Mouse (Mus musculus) neural tube, embryonic 14.5 days (tissue): ENCODE results near the gene Csnk1g2. TPM values are rescaled to one million over a fixed set of nuclear protein-coding genes. Genes with fewer than 3 reads are reported as not detected.

ENCODE experiments used
- ATAC-seq: fragments of 200-750 bp; cut with Nextera tagmentation; 2 replicates; pipeline ENCODE4 v1.8.0; 2017; ENCODE audit warnings: low read depth, mild to moderate bottlenecking, moderate TSS enrichment, moderate library complexity
- H3K27ac ChIP-seq: fragments of 300-500 bp; sonication (generic); 2 replicates; pipeline ENCODE4 v1.5.1; 2014; ENCODE audit warnings: low read depth, mild to moderate bottlenecking, control low read depth, low read length, moderate library complexity, mixed read lengths
- H3K27me3 ChIP-seq: fragments of 300-500 bp; sonication (generic); 2 replicates; pipeline ENCODE4 v1.6.1; 2014; ENCODE audit warnings: low read length; ENCODE audit not compliant: control insufficient read depth, insufficient read depth
- H3K36me3 ChIP-seq: fragments of 300-500 bp; sonication (generic); 2 replicates; pipeline ENCODE4 v1.6.1; 2014; ENCODE audit warnings: low read length, mixed read lengths; ENCODE audit not compliant: control insufficient read depth, insufficient read depth
- H3K4me1 ChIP-seq: fragments of 300-500 bp; sonication (generic); 2 replicates; pipeline ENCODE4 v1.6.1; 2014; ENCODE audit warnings: low read length; ENCODE audit not compliant: control insufficient read depth, insufficient read depth
- H3K4me2 ChIP-seq: fragments of 300-500 bp; sonication (generic); 2 replicates; pipeline ENCODE4 v1.6.1; 2014; ENCODE audit warnings: mild to moderate bottlenecking, low read depth, low read length, control low read depth
- H3K4me3 ChIP-seq: fragments of 300-500 bp; sonication (generic); 2 replicates; pipeline ENCODE4 v1.5.1; 2014; ENCODE audit warnings: low read depth, low read length, control low read depth, mixed read lengths
- H3K9ac ChIP-seq: fragments of 300-500 bp; sonication (generic); replicated peaks from 2 replicates; pipeline ENCODE4 v1.6.1; 2014; ENCODE audit warnings: low read depth, mild to moderate bottlenecking, control low read depth, low read length, mixed read lengths
- H3K9me3 ChIP-seq: fragments of 300-500 bp; sonication (generic); 2 replicates; pipeline ENCODE4 v1.6.1; 2016; ENCODE audit warnings: low read length; ENCODE audit not compliant: control insufficient read depth
- WGBS: fragments of 180-500 bp; shearing (Covaris S2); extraction: QIAGEN DNeasy Blood & Tissue Kit; methylation state at CpG from one replicate; pipeline ENCODE4 v1.1.7; 2014; 5-methylcytosine and 5-hydroxymethylcytosine counted together
- polyA plus RNA-seq: library from polyadenylated mRNA; unstranded; fragments of >200 nt; fragmentation: Nextera tagmentation; extraction: Ambion mirVana; gene quantifications from 2 replicates; pipeline ENCODE4 v1.2.1, GENCODE M21; 2014

Csnk1g2 gene
- polyA plus RNA-seq, 1 experiment from 2014 or later: 50.3 TPM

DNA sequence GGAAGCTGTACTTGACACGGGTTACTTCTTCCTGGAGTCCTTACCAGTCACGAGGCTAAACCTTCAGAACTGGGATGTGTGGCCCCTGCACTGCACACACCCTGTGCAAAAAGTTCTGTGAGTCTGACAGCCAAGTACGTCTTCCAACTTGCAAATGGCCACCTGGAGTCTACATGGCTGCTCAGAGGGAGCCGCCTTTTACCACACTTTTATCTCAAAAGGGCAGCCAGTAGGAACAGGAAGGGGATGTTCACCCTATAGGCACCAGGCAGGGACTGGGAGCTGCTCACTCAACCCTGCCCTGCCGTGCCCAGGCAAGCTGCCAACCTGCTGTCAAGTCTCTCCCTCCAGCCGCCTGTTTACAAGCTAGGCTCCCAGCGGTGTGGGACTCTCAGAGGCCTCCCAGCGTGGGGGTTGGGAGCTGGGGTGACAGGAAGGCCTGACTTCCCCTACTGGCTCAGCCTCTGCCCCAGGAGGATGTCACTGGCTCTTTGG, 55.4 kb downstream of the Csnk1g2 start, which contains the start of gene Mknk2:
Gene Mknk2 (minus strand): TSS at position 171 of the 495 bp plus-strand sequence.
- 27% methylated on average over 8 of the region's 8 CpGs for WGBS

DNA sequence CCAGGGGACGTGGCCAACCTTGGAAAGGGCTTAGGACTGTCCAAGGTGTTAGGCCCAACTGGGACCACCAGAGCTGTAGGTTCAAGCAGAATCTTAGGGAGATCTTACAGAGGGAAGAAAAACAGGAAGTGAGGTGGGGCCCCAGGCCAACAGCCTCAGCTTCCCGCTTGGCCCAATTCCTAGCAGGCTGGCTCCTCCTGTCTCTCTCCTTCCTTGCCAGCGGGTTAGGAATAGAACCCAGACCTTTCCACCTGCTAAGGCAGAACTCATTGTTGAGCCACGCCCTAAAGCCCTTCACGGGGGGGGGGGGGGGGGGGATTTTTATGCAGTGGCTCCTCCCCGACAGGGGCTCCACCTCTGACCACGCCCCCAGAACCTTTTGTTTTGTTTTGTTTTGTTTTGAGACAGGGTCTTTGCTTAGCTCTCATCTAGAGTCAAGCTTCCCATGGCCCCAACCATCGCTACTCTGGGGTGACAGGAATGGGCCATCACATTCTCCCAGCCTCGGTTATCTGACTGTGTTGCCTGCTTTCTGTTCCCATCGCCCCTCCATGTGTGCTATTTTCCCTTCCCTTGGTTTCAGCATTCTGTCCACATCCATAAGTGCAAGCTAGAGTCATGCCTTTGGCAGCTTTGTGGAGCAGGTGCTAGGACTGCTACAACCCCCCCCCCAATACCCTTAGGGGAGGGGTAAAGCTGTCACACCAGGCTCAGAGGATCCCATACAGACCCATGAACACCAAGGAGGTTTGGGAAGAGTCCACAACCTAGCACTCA, 56.2 kb downstream of the Csnk1g2 start:
- H3K27me3 ChIP-seq: no peaks in the 10 kb centered on the region
- ATAC-seq: no peak
- no peak overlapping the region for H3K4me3 ChIP-seq
- H3K36me3 ChIP-seq: no peaks in the 10 kb centered on the region
- H3K9ac ChIP-seq: no peak overlapping the region
- H3K4me1 ChIP-seq: peaks cover 34% of the 10 kb centered on the region
- no peak overlapping the region for H3K4me2 ChIP-seq
- no peaks in the 10 kb centered on the region for H3K9me3 ChIP-seq
- WGBS: 69% methylated on average over 7 of the region's 10 CpGs
- H3K27ac ChIP-seq: peak overlapping the region; percentile 30

More for the DNA sequence above, 55.4 kb downstream of the Csnk1g2 start, which contains the start of gene Mknk2:
- Histone ChIP-seq H3K27me3 (no peaks in the 10 kb centered on the region), H3K9ac (peak within 1 kb of the TSS; percentile 55), H3K27ac (peak within 1 kb of the TSS; percentile 89), H3K4me2 (peak within 1 kb of the TSS; percentile 60), H3K36me3 (no peaks in the 10 kb centered on the region), H3K9me3 (no peaks in the 10 kb centered on the region), H3K4me1 (peaks cover 42% of the 10 kb centered on the region), H3K4me3 (peak within 1 kb of the TSS; percentile 95)
- ATAC-seq: peak; percentile 7; the same call in 1 of the 2 replicates

DNA sequence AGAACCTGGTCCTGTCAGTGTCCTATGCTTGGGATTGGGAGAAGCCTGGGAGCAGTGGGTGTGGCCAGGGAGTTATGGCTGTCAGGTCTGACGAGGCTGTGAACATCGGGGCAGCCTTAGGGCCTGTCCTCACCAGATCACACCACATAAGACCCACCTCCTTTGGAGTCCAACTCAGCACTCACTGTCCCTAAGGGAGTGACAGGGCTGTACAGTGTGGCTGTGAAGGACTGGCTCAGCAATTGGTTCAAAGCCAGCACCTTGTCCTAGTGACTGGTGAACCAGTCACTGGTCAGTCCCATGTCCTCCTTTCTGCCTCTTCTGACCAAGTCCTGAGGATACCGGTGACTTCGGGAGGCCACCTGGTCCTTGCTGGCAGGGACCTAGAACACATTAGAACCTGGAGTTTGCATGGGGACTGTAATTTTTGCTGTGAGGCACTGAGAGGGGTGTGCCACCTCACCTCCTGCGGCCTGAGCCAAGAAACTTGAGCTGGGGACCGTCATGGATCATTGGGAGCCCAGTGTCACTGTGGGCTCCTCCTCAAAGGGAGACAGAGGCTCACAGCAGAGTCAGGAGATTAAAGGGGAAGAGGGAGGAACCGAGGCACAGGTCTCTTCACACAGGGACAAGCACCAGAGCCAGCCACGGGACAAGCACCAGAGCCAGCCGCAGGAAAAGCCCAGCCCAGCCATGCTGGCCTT, 57.1 kb downstream of the Csnk1g2 start:
- Histone ChIP-seq H3K27me3 (no peaks in the 10 kb centered on the region), H3K27ac (no peak overlapping the region), H3K36me3 (no peaks in the 10 kb centered on the region), H3K9me3 (no peaks in the 10 kb centered on the region), H3K4me3 (no peak overlapping the region), H3K4me1 (peaks cover 25% of the 10 kb centered on the region), H3K9ac (no peak overlapping the region), H3K4me2 (no peak overlapping the region)
- ATAC-seq: no peak
- WGBS: 62% methylated on average over 9 of the region's 9 CpGs

DNA sequence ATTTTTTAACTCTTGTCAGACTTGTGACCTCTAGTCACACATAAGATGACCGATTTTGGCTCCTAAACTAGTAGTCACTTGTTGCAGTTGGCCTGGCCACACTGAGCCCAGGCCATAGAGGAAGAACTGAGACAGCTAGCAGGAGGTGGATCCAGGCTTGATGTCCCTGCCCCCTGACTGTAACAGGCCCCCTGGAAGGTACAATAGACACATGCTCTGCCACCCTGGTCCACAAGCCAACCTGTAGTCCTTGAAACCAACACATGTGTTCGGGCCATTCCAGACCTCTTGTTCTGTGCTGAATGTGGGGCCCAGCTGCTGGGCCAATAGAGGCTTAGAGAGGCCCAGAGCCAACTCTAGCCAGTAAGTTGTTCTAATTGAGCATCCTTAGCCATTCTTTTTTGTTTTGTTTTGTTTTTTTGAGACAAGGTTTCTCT, 57.6 kb downstream of the Csnk1g2 start:
- WGBS: 86% methylated on average over 2 of the region's 2 CpGs
- Histone ChIP-seq H3K9me3 (no peaks in the 10 kb centered on the region), H3K4me1 (peaks cover 19% of the 10 kb centered on the region), H3K4me2 (no peak overlapping the region), H3K9ac (no peak overlapping the region), H3K27me3 (no peaks in the 10 kb centered on the region), H3K27ac (no peak overlapping the region), H3K4me3 (no peak overlapping the region), H3K36me3 (peaks cover under 1% of the 10 kb centered on the region)
- ATAC-seq: no peak

DNA sequence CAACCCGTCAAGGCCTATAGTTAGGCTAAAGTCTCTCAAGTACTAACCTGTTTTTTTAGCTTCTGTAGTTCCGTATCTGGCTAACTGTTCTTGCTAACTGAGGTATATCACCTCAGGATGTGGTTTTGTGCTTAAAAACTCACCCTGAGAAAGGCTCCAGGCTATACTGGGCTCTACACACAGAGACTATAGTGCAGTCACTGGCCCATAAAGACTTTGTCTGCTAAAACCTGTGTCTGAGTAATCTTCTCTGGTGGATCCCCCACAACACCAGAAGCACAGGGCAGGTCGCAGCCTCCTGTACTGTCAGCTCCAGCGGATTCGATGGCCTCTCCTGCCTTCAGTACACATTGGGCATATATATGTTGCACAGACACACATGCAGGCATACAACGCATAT, 59.4 kb downstream of the Csnk1g2 start:
- Histone ChIP-seq H3K9me3 (no peaks in the 10 kb centered on the region), H3K27ac (no peak overlapping the region), H3K27me3 (no peaks in the 10 kb centered on the region), H3K4me1 (peaks cover 19% of the 10 kb centered on the region), H3K4me3 (no peak overlapping the region), H3K36me3 (peaks cover 17% of the 10 kb centered on the region), H3K4me2 (no peak overlapping the region), H3K9ac (no peak overlapping the region)
- no peak for ATAC-seq
- WGBS: 96% methylated on average over 6 of the region's 6 CpGs

DNA sequence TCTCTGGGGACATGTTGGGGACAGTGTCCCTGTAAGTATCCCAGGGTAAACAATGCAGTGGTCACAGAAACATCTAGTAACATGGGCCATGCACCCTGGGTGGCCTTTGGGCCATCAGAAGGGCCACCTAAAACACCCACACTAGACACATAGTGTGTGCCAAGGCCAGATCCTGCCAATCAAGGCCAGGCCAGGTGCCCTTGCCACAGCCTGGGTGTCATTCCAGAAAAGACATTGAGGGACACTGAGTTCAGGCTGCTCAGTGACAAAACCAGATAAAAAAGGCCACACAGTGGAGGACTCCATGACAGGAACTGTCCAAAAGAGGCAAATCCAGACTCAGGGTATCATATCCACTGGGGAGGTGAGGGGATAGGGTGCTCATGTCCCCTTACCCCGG, 61.0 kb downstream of the Csnk1g2 start:
- no peak for ATAC-seq
- H3K27me3 ChIP-seq: no peaks in the 10 kb centered on the region
- H3K9me3 ChIP-seq: no peaks in the 10 kb centered on the region
- H3K4me1 ChIP-seq: peaks cover 2% of the 10 kb centered on the region; the same call in 1 of the 2 replicates
- peaks cover 22% of the 10 kb centered on the region for H3K36me3 ChIP-seq
- H3K9ac ChIP-seq: no peak overlapping the region
- H3K4me3 ChIP-seq: no peak overlapping the region
- H3K4me2 ChIP-seq: no peak overlapping the region
- 100% methylated on average over 1 of the region's 1 CpGs for WGBS
- no peak overlapping the region for H3K27ac ChIP-seq

DNA sequence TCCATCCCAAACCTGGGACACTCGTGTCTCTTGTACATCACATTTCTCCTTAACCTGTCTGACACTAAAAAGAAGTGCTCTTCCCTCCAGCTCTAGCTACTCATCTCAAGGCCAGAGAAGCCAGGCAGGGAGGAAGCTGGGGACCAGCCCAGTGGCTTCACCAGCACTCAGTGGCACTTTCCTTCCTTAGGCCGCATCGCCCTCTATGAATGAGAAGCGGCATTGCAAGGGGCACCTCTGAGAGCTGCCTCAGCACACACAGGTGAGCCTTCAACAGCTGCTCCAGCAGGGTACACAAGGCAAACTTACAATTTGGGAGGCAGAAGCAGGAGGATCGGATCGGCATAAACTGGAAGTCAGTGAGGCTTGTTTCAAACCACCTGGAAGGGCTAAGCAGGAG, 61.6 kb downstream of the Csnk1g2 start:
- WGBS: 52% methylated on average over 6 of the region's 6 CpGs
- Histone ChIP-seq H3K27ac (no peak overlapping the region), H3K9ac (no peak overlapping the region), H3K36me3 (peaks cover 23% of the 10 kb centered on the region), H3K4me3 (no peak overlapping the region), H3K4me2 (no peak overlapping the region), H3K4me1 (peaks cover 2% of the 10 kb centered on the region; the same call in 1 of the 2 replicates), H3K27me3 (no peaks in the 10 kb centered on the region), H3K9me3 (no peaks in the 10 kb centered on the region)
- no peak for ATAC-seq

DNA sequence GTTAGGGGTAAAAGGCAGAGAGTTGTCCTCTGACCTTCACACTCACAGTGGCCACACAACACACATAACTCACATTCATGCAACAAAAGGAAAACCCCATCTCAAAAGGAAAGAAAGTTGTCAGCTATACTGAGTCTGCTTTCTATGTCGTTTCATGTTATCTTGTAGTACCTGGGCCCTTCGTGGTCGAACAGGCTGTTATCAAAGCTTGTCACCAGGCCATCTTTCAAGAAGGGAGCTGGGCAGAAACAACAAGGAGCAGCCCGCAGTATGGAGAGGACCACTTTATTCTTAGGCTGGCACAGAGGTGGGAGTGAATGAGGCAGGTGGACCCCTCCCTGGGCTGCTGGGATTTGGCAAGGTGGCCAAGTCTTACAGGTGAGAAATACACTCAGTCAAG, 62.3 kb downstream of the Csnk1g2 start:
- Histone ChIP-seq H3K27me3 (no peaks in the 10 kb centered on the region), H3K36me3 (peaks cover 25% of the 10 kb centered on the region), H3K4me1 (no peaks in the 10 kb centered on the region), H3K9me3 (no peaks in the 10 kb centered on the region), H3K9ac (no peak overlapping the region), H3K27ac (no peak overlapping the region), H3K4me2 (no peak overlapping the region), H3K4me3 (no peak overlapping the region)
- no peak for ATAC-seq
- 92% methylated on average over 4 of the region's 4 CpGs for WGBS

DNA sequence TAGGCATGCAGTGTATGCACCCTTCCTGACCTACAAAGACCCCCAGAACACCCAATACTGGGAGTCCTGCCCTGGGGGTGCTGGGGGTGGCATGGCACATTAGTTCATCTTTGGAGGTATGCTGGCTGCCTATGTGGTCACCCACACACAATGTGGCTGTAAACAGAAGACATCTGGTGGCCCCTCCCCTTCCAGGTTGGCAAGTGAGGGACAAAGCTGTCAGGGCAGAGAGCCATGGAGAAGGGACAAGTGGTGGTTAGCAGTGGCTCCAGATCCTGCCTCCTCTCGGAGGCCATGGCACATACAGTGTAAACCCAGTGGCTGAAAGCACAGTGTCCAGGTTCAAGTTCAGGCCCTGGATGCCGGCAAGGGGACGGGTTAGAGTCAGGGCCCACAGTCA, 64.0 kb downstream of the Csnk1g2 start:
- no peaks in the 10 kb centered on the region for H3K9me3 ChIP-seq
- no peak overlapping the region for H3K4me2 ChIP-seq
- no peak overlapping the region for H3K4me3 ChIP-seq
- WGBS: 90% methylated on average over 3 of the region's 3 CpGs
- no peak for ATAC-seq
- H3K27ac ChIP-seq: no peak overlapping the region
- H3K27me3 ChIP-seq: no peaks in the 10 kb centered on the region
- no peak overlapping the region for H3K9ac ChIP-seq
- H3K4me1 ChIP-seq: no peaks in the 10 kb centered on the region
- H3K36me3 ChIP-seq: peaks cover 29% of the 10 kb centered on the region
